Mouse (Mus musculus) c-Kit-positive CD71-positive TER-119-positive erythroid progenitor cells, embryonic 14.5 days (primary cell): Measurements from ENCODE around the gene Tuba3a.
"Not testable (repeated sequence)": the region's sequence is repeated elsewhere in the genome, so short reads cannot be mapped to it uniquely, and the experiment has no call there.

ENCODE experiments used
- DNase-seq: peaks from one replicate; pipeline ENCODE4 v3.0.0-alpha.2; 2013; ENCODE audit warnings: low spot score

The Tuba3a gene

GRCm38 (mm10) chr6:125307091-125307490 is 21.2 kb upstream of the Tuba3a start:
- DNase-seq: no peak

- no peak for DNase-seq
These were observed 19.6 kb upstream of the Tuba3a start for GRCm38 (mm10) chr6:125305465-125305864.

GRCm38 (mm10) chr6:125304408-125304807 is 18.6 kb upstream of the Tuba3a start:
- DNase-seq: not testable (repeated sequence)

- no peak for DNase-seq
These were observed 17.4 kb upstream of the Tuba3a start for GRCm38 (mm10) chr6:125303242-125303641.

- no peak for DNase-seq
These were observed 16.6 kb upstream of the Tuba3a start for GRCm38 (mm10) chr6:125302231-125302982.

GRCm38 (mm10) chr6:125300982-125301381 is 15.1 kb upstream of the Tuba3a start:
- DNase-seq: no peak

- no peak for DNase-seq
These were observed 11.4 kb upstream of the Tuba3a start for GRCm38 (mm10) chr6:125297149-125297820.

- no peak for DNase-seq
These were observed 8.2 kb upstream of the Tuba3a start for GRCm38 (mm10) chr6:125294049-125294448.

- DNase-seq: no peak
These were observed 6.4 kb upstream of the Tuba3a start for GRCm38 (mm10) chr6:125292256-125292655.

GRCm38 (mm10) chr6:125291329-125291728 is 5.5 kb upstream of the Tuba3a start:
- DNase-seq: no peak

GRCm38 (mm10) chr6:125288730-125289129 is 2.9 kb upstream of the Tuba3a start:
- DNase-seq: no peak

GRCm38 (mm10) chr6:125286944-125287343 is 1.1 kb upstream of the Tuba3a start:
- no peak for DNase-seq

- DNase-seq: no peak
These were observed 1.1 kb downstream of the Tuba3a start for GRCm38 (mm10) chr6:125284751-125285150.

- no peak for DNase-seq
These were observed 1.6 kb downstream of the Tuba3a start for GRCm38 (mm10) chr6:125284250-125284649.

- not testable (repeated sequence) for DNase-seq
These were observed 3.1 kb downstream of the Tuba3a start for GRCm38 (mm10) chr6:125282721-125283120.

GRCm38 (mm10) chr6:125279729-125280128 is 6.1 kb downstream of the Tuba3a start:
- DNase-seq: no peak

GRCm38 (mm10) chr6:125274841-125275563 is 10.8 kb downstream of the Tuba3a start:
- no peak for DNase-seq

- no peak for DNase-seq
These were observed 13.5 kb downstream of the Tuba3a start for GRCm38 (mm10) chr6:125272228-125272785.

- DNase-seq: peak; percentile 70
These were observed 14.2 kb downstream of the Tuba3a start for GRCm38 (mm10) chr6:125271455-125272227.

- no peak for DNase-seq
These were observed 17.0 kb downstream of the Tuba3a start for GRCm38 (mm10) chr6:125268799-125269198.

- no peak for DNase-seq
These were observed 18.4 kb downstream of the Tuba3a start for GRCm38 (mm10) chr6:125267469-125267868.

- DNase-seq: not testable (repeated sequence)
These were observed 19.2 kb downstream of the Tuba3a start for GRCm38 (mm10) chr6:125266600-125266999.
